Mouse (Mus musculus) MEL (cell line): Measurements from ENCODE around the gene Fam129c. TPM values are rescaled to one million over a fixed set of nuclear protein-coding genes. Genes with fewer than 3 reads are reported as not detected.

Experiments used
- DNase-seq: peaks from one replicate; pipeline ENCODE4 v3.0.0; 2011; ENCODE audit warnings: low read depth, low spot score
- H3K27ac ChIP-seq: 2 replicates; pipeline ENCODE4 v1.5.1; 2012; ENCODE audit warnings: low read depth, mild to moderate bottlenecking, control low read depth, low read length, moderate library complexity; ENCODE audit not compliant: control insufficient read depth
- H3K27me3 ChIP-seq, 2 experiments: fragments of 150-350 bp in 1 of 2; sonication (generic) in 1 of 2; 2 replicates each; pipeline ENCODE4 v1.6.1; 2012; ENCODE audit warnings: low read length in 2 of 2, mild to moderate bottlenecking in 2 of 2, improper control_type of control experiment in 1 of 2, moderate library complexity in 1 of 2; ENCODE audit not compliant: insufficient read depth in 2 of 2, control insufficient read depth in 1 of 2
- H3K36me3 ChIP-seq, 2 experiments: 2 replicates each; pipeline ENCODE4 v1.6.1; 2012 to 2014; ENCODE audit warnings: low read length in 2 of 2, improper control_type of control experiment in 1 of 2, inconsistent platforms in 1 of 2, mild to moderate bottlenecking in 1 of 2; ENCODE audit not compliant: insufficient read depth in 2 of 2, control insufficient read depth in 1 of 2
- H3K4me1 ChIP-seq, 2 experiments: fragments of 150-350 bp in 1 of 2; sonication (generic) in 1 of 2; 2 replicates each; pipeline ENCODE4 v1.6.1; 2012; ENCODE audit warnings: low read length in 2 of 2, improper control_type of control experiment in 1 of 2, mild to moderate bottlenecking in 1 of 2; ENCODE audit not compliant: insufficient read depth in 2 of 2, control insufficient read depth in 1 of 2
- H3K4me3 ChIP-seq, 2 experiments: fragments of 150-350 bp in 1 of 2; sonication (generic) in 1 of 2; 2 replicates each; pipeline ENCODE4 v1.5.1; 2012; ENCODE audit warnings: low read depth in 2 of 2, low read length in 2 of 2, mild to moderate bottlenecking in 2 of 2, moderate library complexity in 2 of 2, control low read depth in 1 of 2, improper control_type of control experiment in 1 of 2; ENCODE audit not compliant: control insufficient read depth in 1 of 2, insufficient read depth in 1 of 2
- H3K79me2 ChIP-seq: 2 replicates; pipeline ENCODE4 v1.6.1; 2012; ENCODE audit warnings: mild to moderate bottlenecking, low read length, moderate library complexity; ENCODE audit not compliant: control insufficient read depth, poor library complexity, insufficient read depth
- H3K9ac ChIP-seq: 2 replicates; pipeline ENCODE4 v1.6.1; 2012; ENCODE audit warnings: low read depth, mild to moderate bottlenecking, control low read depth, low read length, moderate library complexity; ENCODE audit not compliant: control insufficient read depth, poor library complexity, severe bottlenecking
- H3K9me3 ChIP-seq: fragments of 150-350 bp; sonication (generic); replicated peaks from 2 replicates; pipeline ENCODE4 v1.6.1; 2012; ENCODE audit warnings: mild to moderate bottlenecking, low read length, improper control_type of control experiment, moderate library complexity; ENCODE audit not compliant: insufficient read depth
- BHLHE40 ChIP-seq: IDR thresholded peaks from 2 replicates; pipeline ENCODE4 v1.6.1; 2012; ENCODE audit warnings: low read depth, mild to moderate bottlenecking, inconsistent platforms, low read length, improper control_type of control experiment, borderline replicate concordance
- CHD1 ChIP-seq: IDR thresholded peaks from 2 replicates; pipeline ENCODE4 v1.6.1; 2012; ENCODE audit warnings: low read depth, mild to moderate bottlenecking, inconsistent platforms, low read length, improper control_type of control experiment
- CHD2 ChIP-seq: IDR thresholded peaks from 2 replicates; pipeline ENCODE4 v1.6.1; 2011; ENCODE audit warnings: low read length, improper control_type of control experiment
- CTCF ChIP-seq, 3 experiments: IDR thresholded peaks in 2 of 3; conservative IDR thresholded peaks in 1 of 3; 2 replicates each; pipeline ENCODE4 v1.5.1; 2011 to 2012; ENCODE audit warnings: low read length in 3 of 3, low read depth in 2 of 3, mild to moderate bottlenecking in 2 of 3, improper control_type of control experiment in 1 of 3, inconsistent platforms in 1 of 3, mixed read lengths in 1 of 3, moderate library complexity in 1 of 3; ENCODE audit not compliant: control insufficient read depth in 1 of 3, insufficient read depth in 1 of 3, poor library complexity in 1 of 3, severe bottlenecking in 1 of 3
- E2F4 ChIP-seq: IDR thresholded peaks from 2 replicates; pipeline ENCODE4 v1.6.1; 2011; ENCODE audit warnings: low read depth, low read length, improper control_type of control experiment, borderline replicate concordance
- ELF1 ChIP-seq: IDR thresholded peaks from 2 replicates; pipeline ENCODE4 v1.6.1; 2014; ENCODE audit warnings: low read depth, mild to moderate bottlenecking, inconsistent platforms, low read length, improper control_type of control experiment, moderate library complexity
- EP300 ChIP-seq, 2 experiments: IDR thresholded peaks; 2 replicates each; pipeline ENCODE4 v1.6.1; 2011; ENCODE audit warnings: improper control_type of control experiment in 2 of 2, low read length in 2 of 2, low read depth in 1 of 2, mild to moderate bottlenecking in 1 of 2
- GABPA ChIP-seq: IDR thresholded peaks from 2 replicates; pipeline ENCODE4 v1.6.1; 2012; ENCODE audit warnings: low read depth, mild to moderate bottlenecking, inconsistent platforms, low read length, improper control_type of control experiment, moderate library complexity
- GATA1 ChIP-seq: IDR thresholded peaks from 2 replicates; pipeline ENCODE4 v1.6.1; 2011; ENCODE audit warnings: low read depth, low read length, improper control_type of control experiment
- HCFC1 ChIP-seq: IDR thresholded peaks from 2 replicates; pipeline ENCODE4 v1.6.1; 2012; ENCODE audit warnings: low read depth, mild to moderate bottlenecking, inconsistent platforms, low read length, improper control_type of control experiment, moderate library complexity
- JUND ChIP-seq: IDR thresholded peaks from 2 replicates; pipeline ENCODE4 v1.6.1; 2011; ENCODE audit warnings: low read depth, mild to moderate bottlenecking, improper control_type of control experiment, low read length
- KAT2A ChIP-seq: conservative IDR thresholded peaks from 2 replicates; pipeline ENCODE4 v1.6.1; 2012; ENCODE audit warnings: low read depth, low read length, improper control_type of control experiment, inconsistent platforms
- MAFK ChIP-seq: IDR thresholded peaks from 2 replicates; pipeline ENCODE4 v1.6.1; 2011; ENCODE audit warnings: low read depth, mild to moderate bottlenecking, low read length, improper control_type of control experiment, borderline replicate concordance
- MAX ChIP-seq: IDR thresholded peaks from 2 replicates; pipeline ENCODE4 v1.6.1; 2011; ENCODE audit warnings: low read length, improper control_type of control experiment
- MAZ ChIP-seq: IDR thresholded peaks from 2 replicates; pipeline ENCODE4 v1.6.1; 2012; ENCODE audit warnings: low read depth, mild to moderate bottlenecking, inconsistent platforms, low read length, improper control_type of control experiment
- MEF2A ChIP-seq: IDR thresholded peaks from 2 replicates; pipeline ENCODE4 v1.6.1; 2014; ENCODE audit warnings: low read depth, mild to moderate bottlenecking, inconsistent platforms, low read length, improper control_type of control experiment; ENCODE audit not compliant: poor library complexity, insufficient replicate concordance, severe bottlenecking; ENCODE audit errors: extremely low read depth
- MXI1 ChIP-seq: IDR thresholded peaks from 2 replicates; pipeline ENCODE4 v1.6.1; 2011; ENCODE audit warnings: mild to moderate bottlenecking, low read depth, low read length, improper control_type of control experiment
- MYB ChIP-seq: IDR thresholded peaks from 2 replicates; pipeline ENCODE4 v1.6.1; 2011; ENCODE audit warnings: mild to moderate bottlenecking, low read depth, low read length, improper control_type of control experiment
- MYC ChIP-seq: IDR thresholded peaks from 2 replicates; pipeline ENCODE4 v1.6.1; 2011; ENCODE audit warnings: low read depth, mild to moderate bottlenecking, low read length, improper control_type of control experiment, moderate library complexity
- NELFE ChIP-seq: IDR thresholded peaks from 2 replicates; pipeline ENCODE4 v1.6.1; 2011; ENCODE audit warnings: low read depth, low read length, improper control_type of control experiment
- NRF1 ChIP-seq: IDR thresholded peaks from 2 replicates; pipeline ENCODE4 v1.6.1; 2014; ENCODE audit warnings: low read depth, mild to moderate bottlenecking, inconsistent platforms, low read length, improper control_type of control experiment, moderate library complexity; ENCODE audit not compliant: poor library complexity, insufficient read depth, severe bottlenecking
- POLR2A ChIP-seq, 2 experiments: IDR thresholded peaks; 2 replicates each; pipeline ENCODE4 v1.6.1; 2011 to 2012; ENCODE audit warnings: low read length in 2 of 2, mild to moderate bottlenecking in 2 of 2, control low read depth in 1 of 2, improper control_type of control experiment in 1 of 2, low read depth in 1 of 2, moderate library complexity in 1 of 2; ENCODE audit not compliant: control insufficient read depth in 1 of 2, insufficient read depth in 1 of 2, poor library complexity in 1 of 2
- POLR2AphosphoS2 ChIP-seq: IDR thresholded peaks from 2 replicates; pipeline ENCODE4 v1.6.1; 2011; ENCODE audit warnings: low read length, improper control_type of control experiment
- POLR2AphosphoS5 ChIP-seq: IDR thresholded peaks from 2 replicates; pipeline ENCODE4 v1.6.1; 2012; ENCODE audit warnings: low read depth, borderline replicate concordance, mild to moderate bottlenecking, inconsistent platforms, low read length, moderate library complexity, mixed read lengths
- RAD21 ChIP-seq: IDR thresholded peaks from 2 replicates; pipeline ENCODE4 v1.6.1; 2011; ENCODE audit warnings: mild to moderate bottlenecking, low read depth, low read length, improper control_type of control experiment
- RCOR1 ChIP-seq: IDR thresholded peaks from 2 replicates; pipeline ENCODE4 v1.6.1; 2012; ENCODE audit warnings: low read depth, mild to moderate bottlenecking, inconsistent platforms, low read length, improper control_type of control experiment
- SIN3A ChIP-seq: IDR thresholded peaks from 2 replicates; pipeline ENCODE4 v1.6.1; 2012; ENCODE audit warnings: low read length, improper control_type of control experiment, inconsistent platforms
- SMC3 ChIP-seq: IDR thresholded peaks from 2 replicates; pipeline ENCODE4 v1.6.1; 2011; ENCODE audit warnings: low read depth, low read length, improper control_type of control experiment
- TAL1 ChIP-seq: IDR thresholded peaks from 2 replicates; pipeline ENCODE4 v1.6.1; 2012; ENCODE audit warnings: mild to moderate bottlenecking, inconsistent platforms, low read length, moderate library complexity, mixed read lengths
- TBP ChIP-seq: IDR thresholded peaks from 2 replicates; pipeline ENCODE4 v1.8.0; 2011; ENCODE audit warnings: low read depth, low read length, improper control_type of control experiment
- TCF12 ChIP-seq: IDR thresholded peaks from 2 replicates; pipeline ENCODE4 v1.6.1; 2014; ENCODE audit warnings: low read depth, mild to moderate bottlenecking, inconsistent platforms, low read length, improper control_type of control experiment, moderate library complexity
- UBTF ChIP-seq: IDR thresholded peaks from 2 replicates; pipeline ENCODE4 v1.6.1; 2012; ENCODE audit warnings: low read depth, mild to moderate bottlenecking, inconsistent platforms, low read length, improper control_type of control experiment, moderate library complexity, borderline replicate concordance; ENCODE audit not compliant: insufficient read depth
- USF2 ChIP-seq, 2 experiments: IDR thresholded peaks; 2 replicates each; pipeline ENCODE4 v1.6.1; 2011 to 2012; ENCODE audit warnings: improper control_type of control experiment in 2 of 2, low read length in 2 of 2, borderline replicate concordance in 1 of 2, inconsistent platforms in 1 of 2, low read depth in 1 of 2, mild to moderate bottlenecking in 1 of 2; ENCODE audit not compliant: insufficient read depth in 1 of 2
- ZC3H11A ChIP-seq: IDR thresholded peaks from 2 replicates; pipeline ENCODE4 v1.6.1; 2012; ENCODE audit warnings: low read depth, mild to moderate bottlenecking, inconsistent platforms, low read length, improper control_type of control experiment
- ZKSCAN1 ChIP-seq: IDR thresholded peaks from 2 replicates; pipeline ENCODE4 v1.6.1; 2012; ENCODE audit warnings: low read depth, mild to moderate bottlenecking, inconsistent platforms, low read length, improper control_type of control experiment, moderate library complexity
- ZMIZ1 ChIP-seq: IDR thresholded peaks from 2 replicates; pipeline ENCODE4 v1.6.1; 2012; ENCODE audit warnings: low read depth, mild to moderate bottlenecking, inconsistent platforms, low read length, improper control_type of control experiment, moderate library complexity
- ZNF384 ChIP-seq: IDR thresholded peaks from 2 replicates; pipeline ENCODE4 v1.6.1; 2012; ENCODE audit warnings: low read depth, mild to moderate bottlenecking, inconsistent platforms, low read length, improper control_type of control experiment
- polyA plus RNA-seq, 2 experiments: library from polyadenylated mRNA; stranded (reverse) in 1 of 2; unstranded in 1 of 2; fragments of >175 nt in 1 of 2; fragments of >200 nt in 1 of 2; gene quantifications; 2 replicates each; pipeline versions ENCODE4 v1.2.1 to v1.2.4; 2012; ENCODE audit warnings: low replicate concordance in 2 of 2, low read depth in 1 of 2; ENCODE audit not compliant: insufficient read length in 2 of 2, insufficient read depth in 1 of 2, missing spikeins in 1 of 2
- total RNA-seq: library from RNA; depleted of rRNA; stranded (reverse); fragments of 300-350 nt; gene quantifications from 2 replicates; pipeline ENCODE4 v1.2.3, GENCODE M21; 2012

Fam129c gene
- total and polyA plus RNA-seq, 3 experiments = 7.6 to 8.3 TPM; not detected in 1

DNA sequence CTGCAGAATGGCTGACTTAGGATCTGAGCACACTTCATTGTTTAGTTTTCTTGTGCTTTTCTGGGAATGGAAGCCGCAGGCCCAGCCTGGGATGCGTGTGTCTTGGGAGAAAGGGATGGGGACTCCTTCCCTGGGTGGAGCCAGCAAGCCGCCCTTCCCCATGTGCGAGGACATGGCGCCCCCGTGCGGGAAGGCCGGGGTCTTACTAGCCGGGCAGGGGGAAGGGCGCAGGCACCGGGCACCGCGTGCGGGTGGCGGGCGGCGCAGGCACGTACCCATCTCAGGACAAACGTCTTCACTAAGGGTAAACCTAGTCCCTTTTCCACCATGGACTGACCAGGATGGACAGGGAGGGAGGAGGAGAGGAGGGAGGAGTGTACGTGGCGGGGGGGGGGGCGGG lies 35.7 kb downstream of the Fam129c start:
- peak overlapping the region; percentile 53 to 83 for H3K4me3 ChIP-seq
- peaks cover 0 to 7% of the 10 kb centered on the region in 2 experiments; a peak in 2 of 4 replicates for H3K36me3 ChIP-seq
- no peaks in the 10 kb centered on the region; the same call in 1 of the 2 replicates for H3K79me2 ChIP-seq
- H3K9ac ChIP-seq = peak overlapping the region; percentile 47
- no peak overlapping the region for H3K27ac ChIP-seq
- peak; percentile 86 for DNase-seq
- H3K4me1 ChIP-seq = peaks cover 2 to 26% of the 10 kb centered on the region in 2 experiments; a peak in 3 of 4 replicates
- H3K9me3 ChIP-seq = no peaks in the 10 kb centered on the region
- H3K27me3 ChIP-seq = no peaks in the 10 kb centered on the region
- no peak for TF ChIP-seq E2F4
- TF ChIP-seq JUND = no peak
- no peak; the same call in 1 of the 2 replicates for TF ChIP-seq CHD2
- no peak for TF ChIP-seq KAT2A
- TF ChIP-seq SMC3 = peak; percentile 73
- TF ChIP-seq MAZ = peak; percentile 79; the same call in 1 of the 2 replicates
- TF ChIP-seq NELFE = no peak
- peak; percentile 88 for TF ChIP-seq RAD21
- no peak for TF ChIP-seq UBTF
- TF ChIP-seq SIN3A = peak; percentile 80; the same call in 1 of the 2 replicates
- no peak for TF ChIP-seq CHD1
- TF ChIP-seq RCOR1 = peak; percentile 30; the same call in 1 of the 2 replicates
- peak; percentile 59 to 96 (median 91) for TF ChIP-seq CTCF (IDR thresholded peaks at IDR 0.05 in 2 of 3, conservative IDR thresholded peaks at IDR 0.05 in 1 of 3; ENCODE audit: control insufficient read depth in 1 of 3, insufficient read depth in 1 of 3, low read depth in 2 of 3, low read length in 3 of 3, poor library complexity in 1 of 3, severe bottlenecking in 1 of 3)
- TF ChIP-seq MAFK = no peak
- TF ChIP-seq HCFC1 = peak; percentile 56; the same call in 1 of the 2 replicates
- no peak for TF ChIP-seq POLR2A (IDR thresholded peaks at IDR 0.05; ENCODE audit: control insufficient read depth in 1 of 2, insufficient read depth in 1 of 2, low read depth in 1 of 2, low read length in 2 of 2, poor library complexity in 1 of 2)
- peak; percentile 80 for TF ChIP-seq MXI1
- no peak for TF ChIP-seq ZNF384
- TF ChIP-seq ZC3H11A = peak; percentile 63
- no peak for TF ChIP-seq MYB
- TF ChIP-seq TAL1 = no peak
- no peak for TF ChIP-seq ZKSCAN1
- TF ChIP-seq MAX = peak; percentile 70; the same call in 1 of the 2 replicates
- no peak for TF ChIP-seq POLR2AphosphoS5
- TF ChIP-seq ELF1 = peak; percentile 34; the same call in 1 of the 2 replicates
- no peak for TF ChIP-seq MEF2A
- no peak for TF ChIP-seq USF2 (IDR thresholded peaks at IDR 0.05; ENCODE audit: borderline replicate concordance in 1 of 2, insufficient read depth in 1 of 2, low read depth in 1 of 2, low read length in 2 of 2)
- no peak for TF ChIP-seq ZMIZ1
- no peak for TF ChIP-seq BHLHE40
- no peak for TF ChIP-seq MYC
- TF ChIP-seq NRF1 = peak; percentile 31; the same call in 1 of the 2 replicates
- TF ChIP-seq GABPA = no peak
- no peak for TF ChIP-seq POLR2AphosphoS2
- no peak for TF ChIP-seq EP300 (IDR thresholded peaks at IDR 0.05; ENCODE audit: low read depth in 1 of 2, low read length in 2 of 2)
- TF ChIP-seq GATA1 = no peak
- TF ChIP-seq TBP = no peak
- 0 out of 2 replicates have a peak, but pooled peaks have one; percentile 45 for TF ChIP-seq TCF12
